Mouse (Mus musculus) layer of hippocampus, adult 8-10 months (tissue): ENCODE data around the gene Ano10. TPM values are rescaled to one million over a fixed set of nuclear protein-coding genes. Genes with fewer than 3 reads are reported as not detected.

Source experiments
- DNase-seq, 2 experiments: peaks; one replicate each; pipeline ENCODE4 v3.0.0; 2022; ENCODE audit warnings: low spot score in 2 of 2
- microRNA-seq, 2 experiments: library from miRNA; unstranded; fragments of <30 nt; microRNA quantifications; one replicate each; pipeline ENCODE4 v1.2.0; 2022
- total RNA-seq, 4 experiments: library from RNA; stranded (reverse); gene quantifications; 2 replicates each; pipeline ENCODE4 v1.2.4; 2022

Gene Ano10
- total RNA-seq, 4 experiments from 2014 or later = 20.0 to 29.5 (median 24.4) TPM

DNA sequence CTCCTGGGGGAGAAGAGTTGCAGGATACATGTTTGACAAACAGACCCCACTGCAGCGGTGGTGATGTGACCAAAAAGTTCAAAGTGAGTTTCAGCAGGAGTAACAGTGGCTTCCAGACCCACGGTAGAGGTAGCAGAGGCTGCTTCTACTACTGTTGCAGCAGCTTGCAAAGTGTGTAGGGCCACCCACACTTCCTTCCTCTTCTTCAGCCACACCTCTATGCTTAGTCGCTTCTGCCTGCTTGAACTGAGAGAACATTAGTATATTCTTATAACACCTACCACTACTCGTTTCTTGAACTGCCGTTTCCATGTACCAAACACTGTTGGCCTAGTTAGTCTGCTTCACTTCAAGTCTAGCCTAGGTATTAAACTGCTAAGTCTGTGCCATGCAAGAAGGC, 165.5 kb downstream of the Ano10 start:
- DNase-seq = no peak

GRCm38 (mm10) chr9:122127271-122127785, 166.9 kb downstream of the Ano10 start:
- DNase-seq = no peak

DNA sequence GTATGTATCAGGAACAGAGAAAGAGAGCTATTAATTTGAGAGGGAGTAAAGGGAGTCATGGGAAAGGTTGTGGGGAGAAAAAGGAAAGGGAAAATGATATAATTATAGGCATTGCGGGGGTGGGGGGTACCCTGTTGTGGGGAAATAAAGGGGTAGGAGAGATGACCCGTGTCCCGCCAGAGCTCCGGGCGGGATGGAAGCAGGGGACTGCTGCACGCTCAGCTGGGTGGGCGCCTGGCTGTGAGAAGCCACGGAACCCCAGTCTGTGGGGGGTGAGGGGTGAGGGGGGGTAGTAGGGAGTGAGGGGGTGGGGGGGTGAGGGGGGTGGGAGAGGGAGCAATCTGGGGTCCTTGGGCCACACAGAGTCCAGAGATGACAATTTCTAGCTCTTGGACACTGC, 167.4 kb downstream of the Ano10 start:
- DNase-seq = no peak

Small RNA genes lying within 50 kb of the gene (microRNA-seq; reads per million reads assigned to microRNA genes)
- gene Mir8106 = 0 to 0.96 reads per million in 2 experiments

Other genes with a start within 250 kb of the Ano10 start
- 100 to 1,000 TPM in 2 of 4 experiments, 10 to 100 TPM in 2; 96.1 to 111 (median 104) TPM for gene Snrk, start 177.2 kb downstream of the Ano10 start, total RNA-seq
- 10 to 100 TPM; 14.9 to 19.9 (median 18.0) TPM for gene Abhd5, start 57.2 kb upstream of the Ano10 start, total RNA-seq